Mouse (Mus musculus) forebrain, embryonic 15.5 days (tissue): Measurements from ENCODE around the gene Tmc5. TPM values are rescaled to one million over a fixed set of nuclear protein-coding genes. Genes with fewer than 3 reads are reported as not detected.

Experiments used
- ATAC-seq: fragments of 200-750 bp; cut with Nextera tagmentation; replicated peaks from 2 replicates; pipeline ENCODE4 v1.8.0; 2017; ENCODE audit warnings: mild to moderate bottlenecking, moderate TSS enrichment, moderate library complexity
- H3K27ac ChIP-seq: fragments of 300-500 bp; sonication (generic); replicated peaks from 2 replicates; pipeline ENCODE4 v1.5.1; 2015; ENCODE audit warnings: mild to moderate bottlenecking, inconsistent platforms
- H3K27me3 ChIP-seq: fragments of 300-500 bp; sonication (generic); 2 replicates; pipeline ENCODE4 v1.6.1; 2015; ENCODE audit warnings: inconsistent platforms
- H3K36me3 ChIP-seq: fragments of 300-500 bp; sonication (generic); 2 replicates; pipeline ENCODE4 v1.6.1; 2015; ENCODE audit warnings: mild to moderate bottlenecking, inconsistent platforms
- H3K4me1 ChIP-seq: fragments of 300-500 bp; sonication (generic); 2 replicates; pipeline ENCODE4 v1.6.1; 2015; ENCODE audit warnings: inconsistent platforms
- H3K4me2 ChIP-seq: fragments of 300-500 bp; sonication (generic); replicated peaks from 2 replicates; pipeline ENCODE4 v1.6.1; 2015; ENCODE audit warnings: mild to moderate bottlenecking, inconsistent platforms
- H3K4me3 ChIP-seq: fragments of 300-500 bp; sonication (generic); 2 replicates; pipeline ENCODE4 v1.5.1; 2015; ENCODE audit warnings: mild to moderate bottlenecking, inconsistent platforms
- H3K9ac ChIP-seq: fragments of 300-500 bp; sonication (generic); replicated peaks from 2 replicates; pipeline ENCODE4 v1.6.1; 2015; ENCODE audit warnings: mild to moderate bottlenecking, inconsistent platforms
- H3K9me3 ChIP-seq: fragments of 300-500 bp; sonication (generic); 2 replicates; pipeline ENCODE4 v1.6.1; 2016; ENCODE audit warnings: inconsistent platforms
- WGBS: fragments of 180-500 bp; shearing (Covaris S2); methylation state at CpG from one replicate; pipeline ENCODE4 v1.1.7; 2015; ENCODE audit warnings: mixed read lengths; 5-methylcytosine and 5-hydroxymethylcytosine counted together
- polyA plus RNA-seq: library from polyadenylated mRNA; unstranded; fragments of >200 nt; fragmentation: Nextera tagmentation; extraction: Ambion mirVana; gene quantifications from 2 replicates; pipeline ENCODE4 v1.2.1, GENCODE M21; 2015

The Tmc5 gene
- polyA plus RNA-seq, result 0.27 and 0.32 TPM in 2 replicates

DNA sequence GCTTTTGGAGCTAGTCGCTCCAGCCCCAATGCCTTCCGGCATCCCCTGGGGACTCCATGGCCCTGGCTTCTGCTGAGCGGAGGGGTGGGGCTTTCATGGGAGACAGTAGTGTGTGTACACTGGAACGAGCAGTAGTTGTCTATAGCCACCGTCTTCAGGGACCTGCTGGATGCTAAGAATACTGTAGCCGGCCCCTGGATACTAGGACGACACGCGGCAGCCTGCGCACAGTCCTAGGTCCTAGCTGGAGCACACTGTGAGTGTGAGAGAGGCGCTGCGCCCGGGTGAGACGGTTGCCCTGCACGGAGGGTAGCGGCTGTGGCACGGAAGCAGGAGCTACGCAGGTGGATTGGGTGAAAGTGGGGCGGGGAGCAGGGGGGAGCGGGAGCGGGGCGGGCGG lies at the start of gene Tmc5:
TSS of gene Tmc5 (plus strand) at position 97 of the 400 bp plus-strand sequence.
- Histone ChIP-seq H3K27me3 (no peaks in the 10 kb centered on the region), H3K27ac (no peak within 1 kb of the TSS), H3K36me3 (no peaks in the 10 kb centered on the region), H3K9me3 (no peaks in the 10 kb centered on the region), H3K4me3 (peak within 1 kb of the TSS; percentile 28), H3K4me2 (peak within 1 kb of the TSS; percentile 48), H3K4me1 (peaks cover 44% of the 10 kb centered on the region), H3K9ac (peak within 1 kb of the TSS; percentile 33)
- no peak for ATAC-seq
- WGBS, result 6% methylated on average over 23 of the region's 23 CpGs

DNA sequence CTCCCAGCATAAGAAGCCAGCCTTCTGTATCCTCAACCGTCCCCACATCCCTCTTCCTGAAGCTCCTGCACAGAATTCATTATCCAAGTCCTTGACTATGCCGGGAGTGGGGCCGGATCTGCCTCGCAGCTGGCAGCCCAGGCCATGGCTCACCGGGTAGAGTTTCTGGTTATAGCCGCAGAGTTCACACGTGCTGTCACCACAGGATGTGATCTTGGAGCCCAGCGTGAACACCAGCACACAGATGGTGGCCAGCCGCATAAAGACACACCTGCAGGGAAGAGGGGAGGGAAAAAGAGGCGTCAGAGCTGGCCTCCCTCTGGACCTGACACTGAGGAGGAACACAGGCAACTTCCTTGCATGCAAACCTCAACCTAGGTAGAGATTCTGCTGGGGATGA lies 49.6 kb upstream of the Tmc5 start:
- 85% methylated on average over 10 of the region's 10 CpGs for WGBS

DNA sequence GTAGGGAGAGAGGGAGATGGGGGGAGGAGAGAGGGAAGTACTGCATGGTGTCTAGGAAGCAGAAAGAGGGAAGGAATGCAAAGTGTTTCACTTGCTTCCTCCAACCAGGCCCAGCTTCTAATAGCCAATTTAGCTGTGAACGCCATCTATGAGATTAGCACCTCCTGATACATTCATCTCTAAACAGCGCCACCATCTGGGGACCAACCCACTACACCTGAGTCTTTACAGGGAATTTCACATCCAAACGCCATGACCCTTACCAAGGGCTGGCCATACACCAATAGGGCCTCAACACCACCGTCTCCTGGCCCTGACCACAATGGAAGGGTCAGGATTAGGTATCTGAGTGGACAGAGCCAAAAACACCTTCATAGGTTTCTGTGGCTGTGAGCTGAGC lies 43.2 kb upstream of the Tmc5 start:
- no peaks in the 10 kb centered on the region for H3K27me3 ChIP-seq
- H3K9me3 ChIP-seq, result no peaks in the 10 kb centered on the region
- no peak overlapping the region for H3K4me3 ChIP-seq
- no peak overlapping the region for H3K27ac ChIP-seq
- no peak overlapping the region for H3K4me2 ChIP-seq
- no peaks in the 10 kb centered on the region for H3K4me1 ChIP-seq
- no peak for ATAC-seq
- peaks cover 64% of the 10 kb centered on the region for H3K36me3 ChIP-seq
- WGBS, result 62% methylated on average over 4 of the region's 4 CpGs
- H3K9ac ChIP-seq, result no peak overlapping the region

More for the DNA sequence above, 49.6 kb upstream of the Tmc5 start:
- Histone ChIP-seq H3K4me1 (no peaks in the 10 kb centered on the region), H3K27me3 (no peaks in the 10 kb centered on the region), H3K36me3 (peaks cover 60% of the 10 kb centered on the region), H3K9me3 (no peaks in the 10 kb centered on the region), H3K9ac (no peak overlapping the region), H3K4me2 (no peak overlapping the region), H3K27ac (no peak overlapping the region), H3K4me3 (no peak overlapping the region)
- ATAC-seq, result no peak

DNA sequence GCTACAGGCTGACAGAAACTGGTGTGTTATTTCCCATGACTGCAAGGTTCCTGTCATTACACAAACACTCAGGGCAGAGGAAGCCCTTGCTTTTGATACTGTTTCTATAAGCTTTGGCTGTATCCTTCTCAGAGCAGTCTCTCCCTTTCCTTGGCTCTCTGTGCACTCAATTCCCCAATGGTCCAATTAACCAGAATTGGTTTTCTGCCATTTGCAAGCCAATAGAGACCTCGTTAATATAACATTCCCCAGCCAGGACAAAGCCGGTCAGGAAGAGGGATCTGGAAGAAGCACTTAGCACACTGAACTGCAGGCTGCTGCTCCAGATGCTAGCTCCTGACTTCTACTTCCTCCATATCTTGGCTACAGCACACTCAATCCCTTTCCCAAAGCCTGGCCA lies 42.8 kb upstream of the Tmc5 start:
- Histone ChIP-seq H3K9ac (no peak overlapping the region), H3K36me3 (peaks cover 63% of the 10 kb centered on the region), H3K4me2 (no peak overlapping the region), H3K4me1 (no peaks in the 10 kb centered on the region), H3K27ac (no peak overlapping the region), H3K9me3 (no peaks in the 10 kb centered on the region), H3K4me3 (no peak overlapping the region), H3K27me3 (no peaks in the 10 kb centered on the region)
- 42% methylated on average over 2 of the region's 2 CpGs for WGBS
- no peak for ATAC-seq

DNA sequence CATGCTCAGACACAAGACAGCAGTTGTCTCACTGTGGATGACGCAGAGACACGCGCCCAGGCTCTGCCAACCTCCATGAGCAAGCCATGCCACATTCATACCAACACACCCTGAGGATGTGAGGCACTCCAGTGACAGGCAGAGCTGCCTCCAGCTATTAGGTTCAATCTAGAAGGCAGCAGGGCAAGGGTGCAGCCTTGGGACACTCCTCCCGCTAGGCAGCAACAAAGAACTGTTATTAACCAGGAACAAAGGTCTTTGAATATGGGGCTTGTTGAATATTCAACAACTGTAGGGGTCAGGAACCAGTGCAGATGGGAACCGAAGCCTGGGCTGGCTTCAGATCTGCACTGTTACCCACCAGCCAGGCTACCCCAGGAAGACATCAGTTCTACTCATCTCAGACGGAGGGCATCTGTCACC lies 28.0 kb upstream of the Tmc5 start:
- Histone ChIP-seq H3K4me3 (no peak overlapping the region), H3K9me3 (no peaks in the 10 kb centered on the region), H3K27ac (peak overlapping the region; percentile 45), H3K27me3 (no peaks in the 10 kb centered on the region), H3K36me3 (peaks cover 1% of the 10 kb centered on the region; the same call in 1 of the 2 replicates), H3K9ac (no peak overlapping the region), H3K4me2 (no peak overlapping the region), H3K4me1 (peaks cover 9% of the 10 kb centered on the region; the same call in 1 of the 2 replicates)
- 47% methylated on average over 6 of the region's 6 CpGs for WGBS
- peak; percentile 77 for ATAC-seq

DNA sequence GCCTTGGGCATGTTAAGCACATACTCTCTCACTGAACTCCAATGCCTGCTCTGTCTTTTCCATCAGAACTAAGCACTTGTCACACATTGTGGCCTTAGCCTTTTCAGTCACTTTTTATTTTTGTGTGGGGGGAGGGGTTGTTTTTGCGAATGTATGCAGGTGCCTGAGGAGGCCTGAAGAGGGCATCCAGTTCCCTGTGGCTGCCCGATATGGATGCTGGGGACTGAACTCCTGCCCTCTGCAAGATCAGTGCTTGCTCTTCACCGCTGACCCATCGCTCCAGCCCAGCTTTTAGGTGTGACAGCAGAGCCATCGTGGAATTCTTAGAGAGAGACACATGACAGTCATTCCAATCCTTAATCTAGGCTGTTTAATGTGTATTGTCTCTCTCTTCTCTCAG lies 25.7 kb upstream of the Tmc5 start:
- Histone ChIP-seq H3K4me3 (no peak overlapping the region), H3K4me1 (peaks cover 9% of the 10 kb centered on the region; the same call in 1 of the 2 replicates), H3K9ac (no peak overlapping the region), H3K9me3 (no peaks in the 10 kb centered on the region), H3K4me2 (no peak overlapping the region), H3K36me3 (no peaks in the 10 kb centered on the region), H3K27me3 (no peaks in the 10 kb centered on the region), H3K27ac (no peak overlapping the region)
- whole genome bisulfite sequencing, result 49% methylated on average over 5 of the region's 5 CpGs
- no peak for ATAC-seq

DNA sequence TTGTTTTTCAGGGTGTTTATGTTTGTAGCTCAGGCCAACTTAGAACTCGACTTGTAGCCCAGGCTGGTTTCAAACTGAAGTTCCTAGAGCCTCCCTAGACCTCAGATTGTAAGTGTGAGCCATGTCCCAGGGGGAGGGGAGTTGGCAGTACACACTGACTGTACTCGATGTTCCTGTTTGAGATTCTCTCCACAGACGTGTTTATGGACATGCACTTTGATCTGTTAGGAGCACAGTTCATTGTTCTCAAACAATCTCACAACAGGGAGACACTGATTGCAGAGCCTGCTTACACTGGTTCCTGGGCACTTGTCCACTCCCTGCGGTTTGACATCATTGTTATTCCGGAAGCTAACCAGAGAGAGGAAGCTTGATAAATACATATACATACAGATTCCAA lies 25.1 kb upstream of the Tmc5 start:
- 61% methylated on average over 5 of the region's 5 CpGs for WGBS

DNA sequence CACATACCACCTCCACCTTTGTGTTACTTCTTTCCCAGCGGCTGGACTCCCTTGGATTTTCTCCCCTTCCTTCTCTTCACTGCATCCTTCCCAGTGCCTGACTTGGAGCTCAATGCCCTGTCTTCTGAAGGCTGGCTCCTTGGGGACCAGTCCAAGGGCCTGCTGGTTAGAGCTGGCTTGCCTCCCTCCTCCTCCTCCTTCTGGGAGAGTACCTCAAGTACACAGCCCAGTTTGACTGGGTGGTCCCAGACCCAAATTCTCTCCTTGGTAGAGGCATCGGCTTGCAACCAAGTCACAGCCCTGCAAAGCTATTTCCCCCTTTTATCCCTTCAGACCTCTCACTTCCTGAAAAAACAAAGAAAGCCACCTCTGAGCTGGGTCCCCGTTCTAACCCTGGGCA lies 18.8 kb upstream of the Tmc5 start:
- no peak overlapping the region for H3K4me2 ChIP-seq
- peaks cover 10% of the 10 kb centered on the region for H3K4me1 ChIP-seq
- no peaks in the 10 kb centered on the region for H3K27me3 ChIP-seq
- H3K9ac ChIP-seq, result no peak overlapping the region
- no peak overlapping the region for H3K27ac ChIP-seq
- ATAC-seq, result no peak
- H3K9me3 ChIP-seq, result no peaks in the 10 kb centered on the region; the same call in 1 of the 2 replicates
- H3K36me3 ChIP-seq, result peaks cover 10% of the 10 kb centered on the region; the same call in 1 of the 2 replicates
- WGBS, result 75% methylated on average over 3 of the region's 3 CpGs
- H3K4me3 ChIP-seq, result no peak overlapping the region

More for the DNA sequence above, 25.1 kb upstream of the Tmc5 start:
- no peak overlapping the region for H3K9ac ChIP-seq
- H3K36me3 ChIP-seq, result no peaks in the 10 kb centered on the region
- no peak for ATAC-seq
- H3K27ac ChIP-seq, result no peak overlapping the region
- no peaks in the 10 kb centered on the region for H3K9me3 ChIP-seq
- no peak overlapping the region for H3K4me2 ChIP-seq
- no peaks in the 10 kb centered on the region for H3K27me3 ChIP-seq
- H3K4me3 ChIP-seq, result no peak overlapping the region
- peaks cover 9% of the 10 kb centered on the region; the same call in 1 of the 2 replicates for H3K4me1 ChIP-seq

DNA sequence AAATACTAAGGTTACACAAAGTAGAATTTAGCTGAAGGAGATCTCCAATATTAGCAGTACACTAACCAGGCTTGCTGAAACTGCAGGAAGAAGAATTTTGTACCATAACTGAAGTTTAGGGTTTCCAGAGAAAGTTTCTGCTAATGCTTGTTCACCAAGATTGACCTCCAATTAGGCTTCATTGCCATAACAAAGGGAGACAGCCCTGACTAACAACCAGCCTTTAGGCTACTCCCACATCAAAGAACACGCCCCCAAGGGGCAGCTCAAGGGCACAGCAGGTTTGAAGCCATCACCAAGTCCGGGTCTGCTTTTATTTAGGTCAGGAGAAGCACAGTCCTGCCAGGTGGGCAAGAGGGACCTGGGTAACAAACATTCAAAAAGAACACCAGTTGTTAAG lies 17.2 kb upstream of the Tmc5 start:
- Histone ChIP-seq H3K4me1 (peaks cover 19% of the 10 kb centered on the region), H3K9me3 (no peaks in the 10 kb centered on the region; the same call in 1 of the 2 replicates), H3K36me3 (peaks cover 10% of the 10 kb centered on the region; the same call in 1 of the 2 replicates), H3K27ac (no peak overlapping the region), H3K4me3 (no peak overlapping the region), H3K9ac (no peak overlapping the region), H3K27me3 (no peaks in the 10 kb centered on the region), H3K4me2 (no peak overlapping the region)
- no peak for ATAC-seq
- WGBS, result 78% methylated on average over 2 of the region's 2 CpGs

DNA sequence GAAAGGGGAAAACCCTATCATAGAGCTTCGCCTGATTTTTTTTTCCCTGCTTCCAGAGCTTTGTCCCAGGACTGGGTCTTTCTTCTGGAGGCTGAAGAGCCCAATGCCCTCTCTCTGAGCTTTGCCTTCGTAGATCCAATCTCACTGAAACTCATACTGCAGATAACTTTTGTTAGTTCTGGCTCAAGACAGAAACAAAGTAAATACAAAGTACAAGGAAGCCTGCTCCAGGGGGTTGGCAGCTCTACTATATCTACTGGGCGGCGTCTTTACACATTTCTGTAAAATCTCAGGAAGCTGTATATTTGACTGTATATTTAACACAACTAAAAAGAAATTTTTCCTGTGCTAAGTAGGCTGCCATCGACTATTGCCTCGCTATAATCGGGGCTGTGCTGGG lies 13.3 kb upstream of the Tmc5 start:
- Histone ChIP-seq H3K9ac (peak overlapping the region; percentile 93), H3K27me3 (no peaks in the 10 kb centered on the region), H3K27ac (no peak overlapping the region), H3K4me2 (peak overlapping the region; percentile 84), H3K36me3 (peaks cover 10% of the 10 kb centered on the region; the same call in 1 of the 2 replicates), H3K4me3 (peak overlapping the region; percentile 82), H3K4me1 (peaks cover 19% of the 10 kb centered on the region), H3K9me3 (no peaks in the 10 kb centered on the region; the same call in 1 of the 2 replicates)
- ATAC-seq, result no peak
- WGBS, result 14% methylated on average over 7 of the region's 7 CpGs

DNA sequence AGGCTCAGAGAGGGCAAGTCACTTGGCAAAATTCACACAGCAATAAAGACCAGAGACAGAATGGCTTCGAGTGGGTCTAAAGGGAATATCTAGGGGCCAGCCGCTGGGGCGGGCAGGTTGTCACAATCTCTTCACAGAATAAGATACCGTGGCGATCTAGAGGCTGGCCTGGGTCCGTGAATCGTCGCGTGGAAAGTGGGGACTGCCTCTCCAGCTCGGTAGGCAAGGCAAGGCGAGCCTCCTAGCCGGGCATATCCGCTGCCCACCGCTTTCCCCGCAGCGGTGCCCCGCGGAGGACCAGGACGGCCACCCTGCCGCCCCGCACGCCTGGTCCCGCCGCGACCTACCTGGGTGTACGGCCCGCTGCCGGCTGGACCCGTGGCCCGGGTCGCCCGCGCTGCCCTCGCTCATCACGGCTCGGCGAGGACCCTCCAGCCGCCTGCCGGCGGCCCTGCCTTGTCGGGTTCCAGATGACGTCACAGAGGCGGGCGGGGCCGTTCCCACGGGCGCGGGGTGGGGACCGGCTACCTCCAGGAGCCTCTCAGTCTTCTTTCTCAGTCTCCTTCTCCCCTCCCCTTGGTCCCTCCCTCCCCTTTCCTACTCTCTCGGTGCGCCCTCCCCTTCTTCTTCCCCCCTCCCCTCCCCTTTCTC lies 12.7 kb upstream of the Tmc5 start, which contains the start of gene Tmc7:
TSS of gene Tmc7 (minus strand) at position 480 of the 651 bp plus-strand sequence.
- no peaks in the 10 kb centered on the region for H3K27me3 ChIP-seq
- WGBS, result under 1% methylated on average over 50 of the region's 51 CpGs

DNA sequence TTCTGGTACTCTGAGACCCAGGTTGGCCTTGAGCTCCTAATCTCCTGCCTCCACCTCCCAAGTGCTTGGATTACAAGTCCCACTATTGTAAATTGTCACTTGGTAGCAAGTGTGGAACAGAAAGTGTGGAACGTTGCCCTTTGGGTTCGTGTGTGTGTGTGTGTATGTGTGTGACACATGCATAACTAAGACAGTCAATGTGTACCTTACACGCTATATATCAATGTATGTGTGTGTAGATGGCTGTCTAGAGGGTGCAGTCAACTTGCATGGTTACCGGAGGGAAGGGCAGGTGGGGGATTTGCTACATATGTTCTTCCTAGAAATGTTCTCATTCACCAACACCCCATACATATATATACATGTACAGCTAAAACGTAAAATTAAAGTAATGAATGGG lies 12.2 kb upstream of the Tmc5 start:
- Histone ChIP-seq H3K27me3 (no peaks in the 10 kb centered on the region), H3K4me1 (peaks cover 19% of the 10 kb centered on the region), H3K4me3 (peak overlapping the region; percentile 82), H3K36me3 (peaks cover 5% of the 10 kb centered on the region; the same call in 1 of the 2 replicates), H3K4me2 (peak overlapping the region; percentile 84), H3K27ac (peak overlapping the region; percentile 82), H3K9me3 (no peaks in the 10 kb centered on the region; the same call in 1 of the 2 replicates), H3K9ac (no peak overlapping the region)
- peak; percentile 51 for ATAC-seq
- 60% methylated on average over 5 of the region's 5 CpGs for WGBS

More for the DNA sequence above, 12.7 kb upstream of the Tmc5 start, which contains the start of gene Tmc7:
- peak within 1 kb of the TSS; percentile 82 for H3K27ac ChIP-seq
- peak within 1 kb of the TSS; percentile 84 for H3K4me2 ChIP-seq
- peak; percentile 89 for ATAC-seq
- H3K9me3 ChIP-seq, result no peaks in the 10 kb centered on the region; the same call in 1 of the 2 replicates
- peaks cover 10% of the 10 kb centered on the region; the same call in 1 of the 2 replicates for H3K36me3 ChIP-seq
- H3K4me3 ChIP-seq, result peak within 1 kb of the TSS; percentile 82
- peak within 1 kb of the TSS; percentile 93 for H3K9ac ChIP-seq
- H3K4me1 ChIP-seq, result peaks cover 19% of the 10 kb centered on the region
